Mouse (Mus musculus): ENCODE data around the gene Ccdc188.

DNA sequence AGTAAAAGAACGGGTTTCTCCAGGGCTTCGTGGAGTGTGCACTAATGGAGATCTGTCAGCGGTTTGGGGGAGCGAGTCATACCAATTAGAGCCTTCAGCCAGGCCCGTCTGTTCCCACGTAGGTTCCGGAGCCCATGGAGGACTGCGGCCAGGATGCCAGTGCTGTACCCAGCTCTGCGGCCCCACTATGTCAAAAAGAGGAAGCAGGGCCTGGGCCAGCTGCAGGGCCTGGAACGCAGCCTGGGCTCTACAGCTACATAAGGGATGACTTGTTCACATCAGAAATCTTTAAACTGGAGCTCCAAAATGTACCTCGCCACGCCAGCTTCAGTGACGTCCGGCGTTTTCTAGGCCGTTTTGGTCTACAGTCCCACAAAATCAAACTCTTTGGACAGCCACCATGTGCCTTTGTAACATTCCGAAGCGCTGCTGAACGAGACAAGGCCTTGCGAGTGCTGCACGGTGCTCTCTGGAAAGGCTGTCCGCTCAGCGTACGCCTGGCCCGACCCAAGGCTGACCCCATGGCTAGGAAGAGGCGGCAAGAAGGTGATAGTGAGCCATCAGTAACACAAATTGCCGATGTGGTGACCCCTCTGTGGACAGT, 31.8 kb downstream of the Ccdc188 start:
- no peak for TF ChIP-seq CHD2 (IDR thresholded peaks at IDR 0.05; ENCODE audit: low read depth, low read length)
- no peak for TF ChIP-seq ZNF384 (IDR thresholded peaks at IDR 0.05; ENCODE audit: low read depth, low read length)
- no peak for TF ChIP-seq MAFK (IDR thresholded peaks at IDR 0.05; ENCODE audit: insufficient read depth, low read depth, low read length)
